Mouse (Mus musculus) kidney, postnatal 25 days (tissue): Measurements from ENCODE around the gene Gng8.

ENCODE experiments used
- DNase-seq, 2 experiments: peaks; one replicate each; pipeline ENCODE4 v3.0.0; 2021; ENCODE audit warnings: mixed read lengths in 2 of 2

Gng8 gene

DNA sequence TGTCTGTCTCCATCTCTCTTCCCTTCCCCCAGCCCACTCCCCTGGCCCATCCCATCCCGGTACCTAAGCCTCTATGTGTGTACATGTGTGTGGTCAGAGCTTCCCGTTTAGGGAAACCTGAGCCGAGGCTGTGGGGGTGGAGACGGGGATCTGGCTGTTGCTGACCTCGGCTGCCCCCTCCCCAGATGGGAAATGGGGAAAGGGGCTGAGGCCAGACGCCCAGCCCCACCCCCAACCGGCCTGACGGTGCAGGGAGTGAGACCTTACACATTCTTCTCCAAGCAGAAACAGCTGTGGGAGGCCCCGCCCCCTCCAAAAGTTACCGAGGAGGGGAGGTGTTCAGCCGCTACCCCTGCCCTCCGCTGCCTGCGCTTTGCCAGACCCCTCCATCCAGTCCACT is 15.0 kb upstream of the Gng8 start:
- DNase-seq: peak in 1 of 2 experiments; percentile 60

DNA sequence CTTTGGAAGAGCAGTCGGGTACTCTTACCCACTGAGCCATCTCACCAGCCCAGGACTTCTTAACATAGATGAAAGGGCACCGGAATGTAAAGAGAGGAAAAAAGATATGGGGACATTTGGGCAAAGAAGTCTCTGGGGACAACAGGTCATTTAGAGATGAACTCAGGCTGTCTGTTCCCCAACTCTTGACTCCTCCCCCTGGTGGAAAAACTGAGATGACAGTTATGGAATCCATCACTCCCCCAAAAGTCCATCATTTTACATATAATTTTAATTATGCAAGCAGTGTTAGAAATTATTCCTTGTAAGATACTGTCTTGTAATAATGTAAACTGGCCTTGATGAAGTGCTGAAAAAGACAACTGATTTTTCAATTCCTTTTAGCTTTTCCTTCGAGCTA is 13.9 kb upstream of the Gng8 start:
- DNase-seq: no peak

DNA sequence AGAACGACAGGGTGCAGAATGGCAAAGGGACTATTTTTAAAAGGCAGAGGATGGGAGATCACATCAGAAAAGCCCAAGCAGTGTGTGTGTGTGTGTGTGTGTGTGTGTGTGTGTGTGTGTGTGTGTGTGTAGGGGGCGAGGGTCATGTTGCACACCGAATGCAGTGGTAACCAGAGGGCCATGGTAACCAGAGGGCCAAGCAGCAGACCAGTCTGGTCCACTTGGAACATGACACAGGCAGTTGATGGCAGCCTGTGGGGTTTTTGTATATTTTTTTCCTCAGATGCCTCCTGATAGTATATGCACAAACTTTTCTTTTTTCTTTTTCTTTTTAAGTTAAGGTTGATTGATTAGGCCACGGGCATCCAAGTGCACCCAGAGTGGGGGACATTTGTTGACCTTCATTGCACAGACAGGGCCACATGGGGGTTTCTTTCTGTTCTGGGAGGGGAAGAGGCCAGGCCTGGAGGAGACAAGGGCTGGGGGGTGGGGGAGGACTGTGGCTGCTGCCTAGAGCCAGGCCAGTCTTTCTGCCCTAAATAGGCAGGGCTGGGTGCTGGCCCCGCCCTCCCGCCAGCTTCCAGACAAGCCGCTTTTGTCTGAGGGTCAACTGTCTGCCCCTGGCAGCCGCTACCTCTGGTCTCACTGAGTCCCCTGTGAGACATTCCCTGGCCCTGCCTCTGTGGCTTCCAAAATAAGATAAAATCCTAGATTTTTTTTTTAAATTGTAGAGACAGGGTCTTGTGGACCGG is 11.6 kb upstream of the Gng8 start:
- no peak for DNase-seq

DNA sequence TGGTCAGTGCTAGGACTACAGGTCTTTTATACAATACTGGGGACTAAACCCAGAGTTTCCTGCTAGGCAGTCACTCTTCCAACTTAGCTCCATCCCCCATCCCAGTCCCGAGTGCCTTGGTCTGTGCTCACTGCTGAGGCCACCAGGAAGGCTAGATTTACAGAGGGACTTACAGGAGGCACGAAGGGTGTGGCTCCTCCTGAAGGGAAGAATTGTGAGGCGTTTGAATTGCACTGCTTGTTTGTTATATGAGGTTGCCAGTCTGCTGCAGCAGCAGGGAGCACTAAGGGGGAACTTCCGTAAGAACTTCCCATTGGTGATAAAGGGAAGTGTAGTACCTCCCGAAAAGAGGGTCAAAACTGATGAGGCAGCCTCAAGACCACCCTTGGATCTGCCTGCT is 11.0 kb upstream of the Gng8 start:
- no peak for DNase-seq

DNA sequence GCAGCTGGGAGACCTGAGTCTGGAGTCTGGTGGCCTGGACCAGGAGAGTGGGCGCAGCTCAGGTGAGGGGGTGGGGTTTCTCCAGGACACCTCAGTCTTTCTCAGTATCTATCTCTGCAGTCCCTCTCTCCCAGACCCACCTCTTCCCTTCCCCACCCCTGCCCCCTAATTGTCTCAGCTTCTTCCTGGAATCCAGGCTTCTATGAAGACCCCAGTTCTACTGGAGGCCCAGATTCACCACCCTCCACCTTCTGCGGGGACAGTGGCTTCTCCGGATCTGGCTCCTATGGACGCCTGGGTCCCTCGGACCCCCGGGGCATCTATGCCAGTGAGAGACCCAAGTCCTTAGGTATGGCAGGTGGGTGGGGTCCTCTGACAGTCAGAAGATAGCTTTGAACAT is 8.4 kb upstream of the Gng8 start:
- DNase-seq: no peak

DNA sequence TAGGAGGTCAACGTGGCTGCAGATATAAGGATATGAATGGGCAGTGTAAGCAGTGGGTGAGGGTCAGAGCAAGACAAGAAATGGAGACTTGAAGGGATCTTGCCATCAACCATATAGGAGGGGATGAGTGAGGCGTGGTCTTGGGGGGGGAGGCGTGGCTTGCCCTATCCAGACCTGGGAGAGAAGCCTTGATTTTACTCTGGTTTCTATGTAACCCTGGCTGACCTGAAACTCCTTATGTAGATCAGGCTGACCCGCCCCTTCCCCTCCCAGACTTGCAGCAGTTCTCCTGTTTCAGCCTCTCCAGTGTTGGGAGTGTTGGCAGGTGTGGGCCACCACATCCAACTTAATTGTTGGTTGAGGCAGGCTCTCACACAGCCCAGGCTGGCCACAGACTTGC is 7.3 kb upstream of the Gng8 start:
- no peak for DNase-seq

DNA sequence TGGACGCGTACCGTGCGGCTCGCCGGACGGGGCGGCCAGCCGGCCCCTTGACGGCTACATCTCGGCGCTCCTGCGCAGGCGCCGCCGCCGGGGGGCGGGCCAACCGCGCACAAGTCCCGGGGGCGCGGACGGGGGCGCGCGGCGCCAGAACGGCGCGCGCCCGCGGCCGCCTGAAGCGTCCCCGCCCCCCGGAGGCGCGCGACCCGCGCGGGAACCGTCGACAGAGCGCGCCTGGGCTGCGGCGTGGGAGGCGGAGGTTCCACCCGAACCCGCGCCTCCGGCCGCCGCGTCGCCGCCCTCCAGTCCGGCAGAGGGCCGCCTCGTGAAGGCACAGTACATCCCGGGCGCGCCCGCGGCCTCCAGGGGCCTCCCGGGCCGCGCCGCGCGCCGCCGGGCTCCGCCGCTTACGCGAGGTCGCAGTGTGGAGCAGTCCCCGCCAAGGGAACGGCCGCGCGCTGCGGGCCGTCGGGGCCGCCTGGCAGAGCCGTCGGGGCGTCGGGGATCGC is 6.3 kb upstream of the Gng8 start:
- DNase-seq: no peak

DNA sequence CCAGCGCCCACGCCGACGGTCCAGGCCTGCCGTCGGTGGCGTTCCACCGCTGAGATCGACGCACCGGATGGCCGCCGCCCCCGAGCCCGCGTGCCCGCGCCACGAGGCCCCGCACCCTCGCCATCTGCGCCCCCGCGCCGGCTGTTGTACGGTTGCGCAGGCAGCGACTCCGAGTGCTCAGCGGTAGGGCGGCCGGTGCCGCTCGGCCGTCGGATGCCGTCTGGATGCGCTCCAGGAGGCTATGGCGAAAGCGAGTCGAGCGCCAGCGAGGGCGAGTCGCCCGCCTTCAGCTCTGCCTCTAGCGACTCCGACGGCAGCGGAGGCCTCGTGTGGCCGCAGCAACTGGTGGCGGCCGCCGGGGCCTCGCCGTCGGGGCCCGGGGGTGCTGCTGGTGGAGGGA is 5.7 kb upstream of the Gng8 start:
- no peak for DNase-seq

DNA sequence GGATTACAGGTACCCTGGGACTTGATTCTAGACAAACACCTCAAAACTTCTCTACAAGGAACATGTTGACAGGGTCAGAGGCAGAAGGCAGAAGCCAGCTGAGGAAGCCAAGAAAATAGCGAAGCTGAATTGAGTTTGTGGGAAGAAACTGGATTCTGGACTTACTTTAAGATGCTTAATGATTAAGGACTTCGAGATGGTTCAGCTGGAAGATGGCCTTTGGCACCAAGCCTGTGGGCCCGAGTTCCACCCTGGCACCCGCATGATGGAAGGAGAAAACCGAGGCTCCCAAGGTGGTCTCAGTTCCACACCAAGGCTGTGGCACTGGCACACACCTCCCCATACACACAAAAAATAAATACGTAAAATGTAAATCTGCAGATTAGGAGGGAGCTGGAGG is 1.1 kb upstream of the Gng8 start:
- DNase-seq: peak in 1 of 2 experiments; percentile 53

DNA sequence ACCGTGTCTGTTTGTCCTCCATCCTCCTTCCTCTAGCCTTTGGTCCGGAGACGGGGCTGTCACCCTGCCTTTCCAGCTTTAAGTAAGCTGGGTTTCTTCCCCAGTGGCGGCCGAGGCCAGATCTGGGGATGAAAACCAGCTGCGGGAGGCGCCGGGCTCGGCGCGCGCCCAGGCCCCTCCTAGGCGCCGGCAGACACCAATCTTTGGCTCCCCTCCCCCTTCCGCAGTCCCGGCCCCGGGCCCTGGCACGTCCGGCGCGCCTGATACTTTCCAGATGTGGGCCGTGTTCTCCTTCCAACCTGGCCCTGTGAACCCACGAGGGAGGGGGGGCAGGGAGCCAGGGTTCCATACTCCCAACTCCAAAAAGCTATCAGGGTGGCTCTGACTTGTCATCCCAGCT is 642 bp upstream of the Gng8 start:
- DNase-seq: peak; percentile 74 to 79

DNA sequence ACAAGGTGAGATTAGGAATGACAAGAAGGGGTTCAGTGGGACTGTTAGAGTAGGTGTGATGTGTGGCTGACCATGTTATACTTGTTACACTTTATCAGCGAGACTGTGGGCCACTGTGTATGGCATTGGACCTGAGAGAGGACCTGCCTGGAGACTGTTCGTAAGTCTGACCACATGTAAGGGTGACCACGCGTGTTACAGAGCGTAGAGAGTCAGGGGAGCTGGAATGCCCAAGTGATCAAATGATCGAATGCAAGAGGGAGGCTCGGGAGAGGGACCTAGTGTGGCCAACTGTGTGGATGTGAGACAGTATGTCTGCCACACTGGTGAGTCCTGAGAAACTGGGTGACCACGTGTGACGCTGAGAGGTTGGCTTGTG is 755 bp downstream of the Gng8 start:
- DNase-seq: peak in 1 of 2 experiments; percentile 23

DNA sequence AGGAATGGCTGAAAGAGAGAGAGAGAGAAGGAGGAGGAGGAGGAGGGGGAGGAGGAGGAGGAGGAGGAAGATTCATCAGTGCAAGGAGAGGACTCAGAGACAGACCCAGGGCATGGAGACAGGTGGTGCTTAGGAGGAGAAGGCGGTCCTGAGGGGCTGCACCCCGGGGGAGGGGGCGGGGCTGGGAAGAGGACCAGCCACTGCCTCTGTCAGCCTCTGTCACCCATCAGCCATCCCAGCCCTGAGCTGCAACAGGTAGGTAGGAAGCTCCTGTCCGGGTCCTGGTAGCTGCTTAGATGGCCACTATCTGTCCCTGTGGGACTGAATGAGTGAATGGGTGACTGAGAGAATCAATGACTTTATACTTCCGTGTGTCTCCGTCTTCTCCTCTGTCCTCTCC is 2.0 kb downstream of the Gng8 start:
- DNase-seq: peak in 1 of 2 experiments; percentile 31

DNA sequence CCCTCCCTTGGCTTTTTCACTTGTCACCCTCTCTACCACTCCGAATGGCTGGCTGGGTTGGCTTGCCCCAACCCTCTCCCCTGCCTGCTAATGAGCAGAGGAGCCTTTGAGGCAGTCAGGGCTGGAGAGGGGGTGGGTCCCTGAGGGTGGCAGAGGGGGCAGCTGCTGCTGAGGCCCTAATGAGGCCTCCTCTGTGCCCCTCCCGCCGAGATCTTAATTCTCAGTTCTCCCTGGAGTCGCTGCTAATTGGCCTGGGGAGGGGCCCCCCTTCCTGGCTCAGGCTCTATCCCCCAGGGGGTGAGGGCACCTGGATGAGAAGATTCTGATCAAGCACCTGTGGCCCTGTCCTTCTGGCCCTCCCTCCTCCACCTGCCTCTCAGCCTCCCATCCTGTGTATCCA is 2.7 kb downstream of the Gng8 start:
- DNase-seq: peak in 1 of 2 experiments; percentile 36

DNA sequence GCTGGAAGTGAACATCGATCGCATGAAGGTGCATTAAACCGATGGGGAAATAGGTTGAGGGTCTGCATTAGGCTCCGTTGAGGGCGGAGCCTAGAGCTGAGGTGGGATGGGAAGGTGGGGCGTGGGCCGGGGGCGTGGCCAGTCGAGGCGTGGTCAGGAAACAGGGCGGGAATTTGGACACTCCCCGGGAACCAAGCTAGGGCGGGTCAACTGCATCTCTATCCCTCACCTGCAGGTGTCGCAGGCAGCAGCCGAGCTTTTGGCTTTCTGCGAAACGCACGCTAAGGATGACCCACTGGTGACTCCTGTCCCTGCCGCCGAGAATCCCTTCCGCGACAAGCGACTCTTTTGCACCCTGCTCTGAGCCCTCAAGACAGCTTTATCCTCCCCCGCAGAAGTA is 3.4 kb downstream of the Gng8 start:
- DNase-seq: peak; percentile 77 to 81

DNA sequence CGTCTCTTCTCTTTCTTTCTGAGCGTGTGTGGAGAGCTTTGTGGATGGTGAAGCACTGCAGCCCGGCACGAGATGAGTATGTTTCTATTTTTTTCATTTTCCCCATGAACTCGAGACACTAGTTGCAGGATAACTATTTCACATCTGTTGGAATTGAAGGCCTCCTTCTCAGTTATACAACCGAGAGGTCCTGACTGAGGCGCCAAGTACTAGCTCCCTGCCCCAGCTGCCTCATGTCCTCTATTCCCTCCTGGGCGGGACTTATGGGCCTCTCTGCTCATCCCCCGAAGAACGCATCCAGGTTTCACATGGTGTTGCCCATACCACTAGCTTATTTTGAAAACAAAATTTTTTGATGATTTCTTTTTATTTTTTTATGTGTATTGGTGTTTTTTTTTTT is 3.9 kb downstream of the Gng8 start:
- DNase-seq: peak in 1 of 2 experiments; percentile 21

DNA sequence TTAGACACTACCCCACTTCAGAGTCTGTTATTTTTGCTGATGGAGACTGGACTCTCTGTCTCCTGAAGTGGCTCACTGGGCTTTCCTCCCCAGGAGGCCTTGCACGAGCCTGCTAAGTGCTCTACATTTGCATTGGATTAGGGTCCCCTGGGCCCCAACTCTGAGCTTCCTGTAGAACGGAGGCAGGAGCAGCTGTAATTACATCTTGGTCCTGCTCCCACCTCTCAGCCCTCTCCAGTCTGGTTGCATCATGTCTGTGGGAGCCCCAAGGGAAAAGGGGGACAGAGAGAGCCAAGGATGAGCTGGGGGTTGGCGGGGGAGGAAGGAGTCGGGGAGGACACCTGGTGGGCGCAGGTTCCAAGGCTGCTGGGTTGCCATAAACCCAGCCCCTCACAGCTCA is 8.9 kb downstream of the Gng8 start:
- peak in 1 of 2 experiments; percentile 28 for DNase-seq

DNA sequence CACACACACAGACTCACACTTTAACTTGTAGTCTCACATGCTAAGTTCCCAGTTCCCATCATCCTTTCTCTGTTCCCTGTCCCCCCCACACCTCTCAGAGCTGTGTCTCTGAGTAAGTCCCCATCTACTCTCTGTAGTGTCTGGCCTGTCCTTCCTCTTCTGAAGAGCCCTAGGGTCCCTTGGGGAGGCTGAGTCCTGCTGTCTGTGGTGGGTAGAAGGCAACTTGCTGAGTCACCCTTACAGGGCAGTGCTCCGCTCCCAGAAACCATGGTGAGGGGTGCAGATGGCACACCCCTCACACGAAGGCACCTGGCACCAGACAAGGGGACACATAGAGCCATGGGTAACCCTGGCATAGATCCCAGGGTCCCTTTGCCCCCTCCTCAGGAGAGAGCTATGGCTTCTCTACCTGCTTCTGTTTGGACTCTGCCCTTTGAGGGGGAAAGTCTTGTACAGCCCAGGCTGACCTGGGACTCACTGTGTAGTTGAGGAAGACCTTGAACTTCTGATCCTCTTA is 11.9 kb downstream of the Gng8 start:
- no peak for DNase-seq

DNA sequence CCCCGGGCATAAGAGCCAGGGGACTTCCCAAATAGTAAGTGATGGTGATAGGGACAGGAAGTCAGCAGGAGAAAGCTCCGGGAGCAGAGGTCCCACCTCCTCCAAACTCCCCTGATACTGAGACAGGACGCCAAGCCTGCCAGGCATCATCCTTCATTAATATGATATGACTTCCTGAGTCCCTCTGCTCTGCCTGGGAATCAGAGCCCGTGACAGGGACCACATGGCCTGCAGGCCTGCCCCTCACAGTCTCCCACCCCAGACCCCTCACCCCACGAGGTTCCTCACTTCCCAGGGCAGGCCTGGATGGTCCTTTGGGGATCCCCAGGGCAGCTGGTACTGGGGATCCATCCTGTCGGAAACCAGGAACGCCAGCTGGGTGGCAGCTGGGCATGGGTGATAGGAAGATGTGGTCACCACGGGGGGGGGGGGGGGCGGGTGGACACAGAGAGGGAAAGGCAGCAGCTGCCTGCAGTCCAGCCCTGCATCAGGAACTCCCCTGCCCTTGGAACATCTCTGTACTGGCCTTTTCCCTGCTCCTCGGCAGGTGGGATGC is 12.6 kb downstream of the Gng8 start:
- peak in 1 of 2 experiments; percentile 39 for DNase-seq

DNA sequence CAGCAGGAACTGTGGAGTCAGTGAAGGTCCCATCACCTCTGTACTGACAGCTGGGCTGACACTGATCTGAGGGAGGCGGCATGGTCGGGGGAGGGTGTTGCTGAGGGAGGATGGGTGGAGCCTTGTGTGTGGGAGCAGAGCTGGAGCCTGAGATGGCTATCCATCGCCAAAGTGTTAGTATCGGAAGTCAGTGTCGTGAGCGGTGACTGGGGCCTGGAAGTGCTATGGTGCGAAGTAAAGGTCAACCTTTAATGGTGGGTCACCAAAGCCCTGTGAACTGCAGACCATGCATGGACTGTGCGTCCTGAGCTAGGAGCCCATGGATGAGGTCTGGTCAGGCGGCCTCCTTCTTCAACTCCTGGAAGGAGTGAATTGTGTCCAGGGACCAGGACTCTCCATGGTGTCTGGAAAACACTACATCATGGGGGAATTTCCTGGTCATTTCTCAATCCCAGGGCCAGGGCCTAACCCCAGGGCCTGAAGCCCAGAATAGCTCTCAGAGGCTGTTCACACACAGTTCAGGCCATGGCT is 14.0 kb downstream of the Gng8 start:
- peak; percentile 44 to 62 for DNase-seq

DNA sequence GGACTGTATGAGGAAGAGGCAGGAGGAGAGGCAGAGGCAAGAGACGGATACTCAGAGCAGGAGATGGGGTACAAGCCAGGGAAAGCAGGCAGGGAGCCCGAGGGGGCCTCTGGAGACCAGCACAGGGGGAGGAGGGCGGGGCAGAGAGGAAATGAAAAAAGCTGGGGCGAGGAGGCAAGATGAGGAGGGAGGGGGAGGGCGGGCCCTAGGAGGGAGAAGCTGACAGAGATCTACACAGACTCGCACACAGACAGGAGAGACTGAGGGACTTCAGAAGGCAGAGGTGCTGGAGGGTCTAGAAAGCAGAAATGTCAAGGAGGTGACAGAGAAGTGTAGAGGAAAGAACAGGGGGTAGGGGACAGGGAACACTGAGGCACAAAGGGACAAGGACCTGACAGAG is 14.7 kb downstream of the Gng8 start, which contains the start of gene Ptgir:
Gene Ptgir, plus strand, starts transcription at position 210 of the 400 bp plus-strand sequence.
- peak; percentile 52 to 66 for DNase-seq

DNA sequence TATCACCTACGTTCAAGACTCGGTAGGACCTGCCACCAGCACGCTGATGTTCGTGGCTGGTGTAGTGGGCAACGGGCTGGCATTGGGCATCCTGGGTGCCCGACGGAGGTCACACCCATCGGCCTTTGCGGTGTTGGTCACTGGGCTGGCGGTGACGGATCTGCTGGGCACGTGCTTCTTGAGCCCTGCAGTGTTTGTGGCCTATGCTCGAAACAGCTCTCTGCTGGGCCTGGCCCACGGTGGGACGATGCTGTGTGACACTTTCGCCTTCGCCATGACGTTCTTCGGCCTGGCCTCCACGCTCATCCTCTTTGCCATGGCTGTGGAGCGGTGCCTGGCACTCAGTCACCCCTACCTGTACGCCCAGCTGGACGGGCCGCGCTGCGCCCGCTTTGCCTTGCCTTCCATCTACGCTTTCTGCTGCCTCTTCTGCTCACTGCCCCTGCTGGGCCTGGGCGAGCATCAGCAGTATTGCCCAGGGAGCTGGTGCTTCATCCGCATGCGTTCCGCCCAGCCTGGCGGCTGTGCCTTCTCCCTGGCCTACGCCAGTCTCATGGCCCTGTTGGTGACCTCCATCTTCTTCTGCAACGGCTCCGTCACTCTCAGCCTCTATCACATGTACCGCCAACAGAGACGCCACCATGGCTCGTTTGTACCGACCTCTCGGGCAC is 15.4 kb downstream of the Gng8 start:
- no peak for DNase-seq

DNA sequence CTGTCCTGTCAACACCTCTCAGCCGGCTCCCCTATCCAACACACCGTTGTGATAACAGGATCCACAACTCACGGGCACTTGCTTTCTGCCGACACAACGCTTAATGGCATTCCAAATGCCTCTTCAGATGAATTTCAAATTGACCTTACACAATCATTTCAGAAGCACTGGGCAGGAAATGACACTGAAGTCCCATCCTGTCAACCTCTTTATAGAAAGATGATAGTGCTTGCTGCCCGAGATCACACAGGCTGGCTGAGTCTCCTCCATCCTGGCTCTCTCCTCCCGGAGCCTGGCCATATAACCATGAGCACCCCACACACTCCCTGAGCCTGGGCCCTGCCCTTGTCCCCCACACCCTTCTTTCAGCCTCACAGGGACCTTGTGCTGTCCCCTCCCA is 16.3 kb downstream of the Gng8 start:
- no peak for DNase-seq

DNA sequence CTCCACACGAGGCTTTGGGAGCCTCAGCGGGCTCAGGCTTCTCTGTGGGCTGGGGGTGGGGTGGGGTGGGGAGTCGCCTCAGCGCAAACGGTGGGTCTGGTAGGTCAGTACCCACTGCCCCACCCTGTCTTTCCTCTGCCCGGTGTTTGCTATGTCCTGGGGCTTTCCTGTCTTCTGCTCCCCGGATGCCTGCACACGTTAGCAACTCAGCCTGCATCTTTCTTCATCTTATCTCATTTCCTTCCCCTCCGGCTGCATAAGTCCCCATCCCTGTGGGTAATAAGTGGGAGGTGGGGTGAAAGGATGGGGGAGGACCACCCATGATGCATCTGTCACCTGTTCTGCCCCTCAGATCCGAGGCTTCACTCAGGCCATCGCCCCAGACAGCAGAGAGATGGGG is 16.8 kb downstream of the Gng8 start:
- DNase-seq: no peak

DNA sequence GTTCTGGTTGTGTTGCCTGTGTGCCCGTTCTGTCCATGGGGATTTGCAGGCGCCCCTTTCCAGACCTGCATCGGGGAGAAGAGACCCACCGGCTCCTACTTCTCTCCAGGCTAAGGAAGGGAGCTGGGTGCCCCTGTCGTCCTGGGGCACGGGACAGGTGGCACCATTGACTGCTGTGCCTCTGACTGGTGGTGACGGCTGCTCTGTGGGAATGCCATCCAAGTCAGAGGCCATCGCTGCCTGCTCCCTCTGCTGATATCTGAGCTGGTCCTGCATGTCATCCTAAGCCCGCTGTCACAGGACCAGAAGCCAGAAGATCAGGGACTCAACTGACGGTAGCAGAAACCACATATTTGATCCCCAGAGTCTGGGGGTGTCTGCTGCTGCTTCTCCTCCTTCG is 17.3 kb downstream of the Gng8 start:
- DNase-seq: no peak
